Mouse (Mus musculus): ENCODE results near the gene Zswim3. TPM values are rescaled to one million over a fixed set of nuclear protein-coding genes. Genes with fewer than 3 reads are reported as not detected.

Zswim3 gene
- polyA plus RNA-seq, 1 experiment from 2014 or later: 11.3 TPM

DNA sequence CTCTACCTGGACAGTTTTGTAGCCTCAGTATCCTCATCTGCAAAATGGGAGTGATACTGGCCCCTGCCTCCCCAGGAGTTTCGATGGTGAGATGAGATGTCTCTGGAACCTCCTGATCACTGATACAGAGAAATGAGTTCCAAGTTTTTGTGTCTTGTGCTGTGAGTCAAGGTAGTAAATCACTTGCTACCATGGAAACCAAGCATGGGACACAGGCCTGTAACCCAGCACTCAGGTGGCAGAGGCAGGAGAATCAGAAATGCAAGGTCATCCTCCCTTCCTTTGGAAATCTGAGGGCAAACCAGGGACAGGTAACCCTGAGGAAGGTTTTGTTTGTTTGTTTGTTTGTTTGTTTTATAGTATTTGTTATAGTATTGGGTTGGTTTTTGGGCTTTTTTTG lies 24.2 kb downstream of the Zswim3 start:
- H3K4me2 ChIP-seq (ENCODE audit: low read depth, low read length): no peak overlapping the region
- no peak overlapping the region for H3K9ac ChIP-seq (replicated peaks; ENCODE audit: low read length)
- no peak overlapping the region for H3K27ac ChIP-seq (replicated peaks; ENCODE audit: low read depth, low read length)
- no peaks in the 10 kb centered on the region for H3K4me1 ChIP-seq (ENCODE audit: control insufficient read depth, insufficient read depth, low read length)
- no peaks in the 10 kb centered on the region; the same call in none of the 2 replicates for H3K36me3 ChIP-seq (replicated peaks; ENCODE audit: control insufficient read depth, insufficient read depth, low read depth, low read length)
- no peak for DNase-seq (ENCODE audit: low spot score)
- no peak for ATAC-seq (replicated peaks; ENCODE audit: insufficient number of reproducible peaks, low FRiP score, low TSS enrichment, low read depth)
- H3K9me3 ChIP-seq (replicated peaks; ENCODE audit: control insufficient read depth, low read length): no peaks in the 10 kb centered on the region
- H3K4me3 ChIP-seq (ENCODE audit: low read depth, low read length): no peak overlapping the region
- no peaks in the 10 kb centered on the region for H3K27me3 ChIP-seq (ENCODE audit: control insufficient read depth, insufficient read depth, low read length)
- WGBS: 93% methylated on average over 1 of the region's 1 CpGs

DNA sequence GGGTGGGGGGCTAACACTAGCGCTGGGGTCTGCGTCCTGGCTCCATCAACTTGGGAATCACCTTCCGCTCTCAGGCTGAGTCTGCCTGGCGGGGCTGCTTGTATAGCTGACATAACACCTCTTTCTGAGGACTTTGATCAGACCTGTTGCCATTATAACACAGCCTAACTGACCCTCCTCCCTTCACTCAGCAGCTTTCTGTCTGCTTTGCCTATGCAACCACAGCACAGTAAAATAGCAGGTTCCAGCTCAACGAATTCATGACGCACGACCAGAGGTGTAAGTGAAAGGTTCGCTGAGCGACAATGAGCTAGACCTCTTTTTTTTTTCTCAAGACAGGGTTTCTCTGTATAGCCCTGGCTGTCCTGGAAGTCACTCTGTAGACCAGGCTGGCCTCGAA lies 26.1 kb downstream of the Zswim3 start:
- DNase-seq (ENCODE audit: low spot score) (no peak), ATAC-seq (replicated peaks; ENCODE audit: insufficient number of reproducible peaks, low FRiP score, low TSS enrichment, low read depth) (no peak)
- H3K36me3 ChIP-seq (replicated peaks; ENCODE audit: control insufficient read depth, insufficient read depth, low read depth, low read length): no peaks in the 10 kb centered on the region; the same call in none of the 2 replicates
- WGBS: 86% methylated on average over 10 of the region's 10 CpGs
- no peaks in the 10 kb centered on the region for H3K27me3 ChIP-seq (ENCODE audit: control insufficient read depth, insufficient read depth, low read length)
- H3K4me1 ChIP-seq (ENCODE audit: control insufficient read depth, insufficient read depth, low read length): peaks cover 7% of the 10 kb centered on the region; the same call in 1 of the 2 replicates
- no peak overlapping the region for H3K4me3 ChIP-seq (ENCODE audit: low read depth, low read length)
- H3K9me3 ChIP-seq (replicated peaks; ENCODE audit: control insufficient read depth, low read length): no peaks in the 10 kb centered on the region
- H3K4me2 ChIP-seq (ENCODE audit: low read depth, low read length): no peak overlapping the region
- H3K27ac ChIP-seq (replicated peaks; ENCODE audit: low read depth, low read length): no peak overlapping the region
- H3K9ac ChIP-seq (replicated peaks; ENCODE audit: low read length): no peak overlapping the region

DNA sequence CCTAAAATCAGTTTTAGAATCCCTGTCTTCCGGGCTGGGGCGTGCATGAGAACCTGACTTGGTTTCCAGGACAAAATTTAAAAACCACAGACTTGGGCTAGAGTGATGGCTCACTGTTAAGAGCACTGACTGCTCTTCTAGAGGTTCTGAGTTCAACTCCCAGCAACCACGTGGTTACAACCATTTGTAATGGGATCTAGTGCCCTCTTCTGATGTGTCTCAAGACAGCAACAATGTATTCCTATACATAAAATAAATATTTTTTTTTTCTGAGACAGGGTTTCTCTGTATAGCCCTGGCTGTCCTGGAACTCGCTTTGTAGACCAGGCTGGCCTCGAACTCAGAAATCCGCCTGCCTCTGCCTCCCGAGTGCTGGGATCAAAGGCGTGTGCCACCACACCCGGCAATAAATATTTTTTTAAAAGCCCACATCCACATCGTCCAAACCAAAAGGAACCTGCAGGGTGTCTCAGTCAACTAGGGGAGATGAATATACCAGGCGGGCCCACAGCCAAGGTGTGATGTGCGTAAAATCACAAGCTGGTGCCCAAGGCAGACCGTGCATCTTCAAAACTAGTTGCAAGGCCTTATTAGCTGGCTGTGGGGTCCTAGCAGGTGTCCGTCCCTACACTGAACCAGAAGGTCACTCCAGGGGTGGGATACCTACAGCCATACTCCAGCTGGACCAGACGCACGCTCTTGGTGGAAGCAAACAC lies 27.3 kb downstream of the Zswim3 start:
- Histone ChIP-seq H3K4me3 (ENCODE audit: low read depth, low read length) (peak overlapping the region; percentile 75), H3K27ac (replicated peaks; ENCODE audit: low read depth, low read length) (no peak overlapping the region), H3K9ac (replicated peaks; ENCODE audit: low read length) (peak overlapping the region; percentile 83), H3K27me3 (ENCODE audit: control insufficient read depth, insufficient read depth, low read length) (no peaks in the 10 kb centered on the region), H3K4me1 (ENCODE audit: control insufficient read depth, insufficient read depth, low read length) (peaks cover 7% of the 10 kb centered on the region; the same call in 1 of the 2 replicates), H3K4me2 (ENCODE audit: low read depth, low read length) (peak overlapping the region; percentile 99), H3K9me3 (replicated peaks; ENCODE audit: control insufficient read depth, low read length) (no peaks in the 10 kb centered on the region), H3K36me3 (replicated peaks; ENCODE audit: control insufficient read depth, insufficient read depth, low read depth, low read length) (no peaks in the 10 kb centered on the region; the same call in none of the 2 replicates)
- WGBS: 65% methylated on average over 16 of the region's 16 CpGs
- ATAC-seq (replicated peaks; ENCODE audit: insufficient number of reproducible peaks, low FRiP score, low TSS enrichment, low read depth) (no peak), DNase-seq (ENCODE audit: low spot score) (no peak)

DNA sequence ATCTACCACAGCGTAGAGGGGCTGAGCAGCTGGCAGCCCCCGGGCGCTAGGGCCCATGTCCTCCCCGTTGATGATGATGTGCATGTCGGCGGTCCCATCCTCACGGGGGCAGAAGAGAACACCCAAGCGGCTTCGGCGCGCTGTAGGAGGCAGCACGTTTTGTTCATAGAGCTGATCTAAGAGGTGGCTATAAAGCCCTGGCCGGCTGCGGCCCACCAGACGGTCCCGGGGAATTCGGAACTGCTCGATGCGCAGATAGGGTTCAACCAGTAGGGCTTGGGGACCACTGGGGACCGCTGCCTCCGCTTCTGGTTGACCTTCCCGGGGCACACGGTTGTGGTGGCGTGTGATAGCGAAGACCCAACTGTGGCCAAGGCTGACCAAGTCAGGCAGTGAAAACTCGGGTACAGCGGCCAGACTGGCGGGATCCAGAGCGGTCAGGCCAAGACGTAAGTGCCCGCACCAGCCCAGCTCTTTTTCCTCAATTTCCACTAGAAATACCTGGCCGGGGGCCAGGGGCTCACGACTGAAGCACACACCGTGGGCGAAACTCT lies 27.9 kb downstream of the Zswim3 start, which contains the start of gene Ctsa:
Gene Ctsa, plus strand, starts transcription at position 126 of the 554 bp plus-strand sequence.
- peak within 1 kb of the TSS; percentile 83 for H3K9ac ChIP-seq (replicated peaks; ENCODE audit: low read length)
- peak; percentile 64 for ATAC-seq (replicated peaks; ENCODE audit: insufficient number of reproducible peaks, low FRiP score, low TSS enrichment, low read depth)
- H3K4me1 ChIP-seq (ENCODE audit: control insufficient read depth, insufficient read depth, low read length): peaks cover 7% of the 10 kb centered on the region; the same call in 1 of the 2 replicates
- H3K9me3 ChIP-seq (replicated peaks; ENCODE audit: control insufficient read depth, low read length): no peaks in the 10 kb centered on the region
- 2% methylated on average over 35 of the region's 35 CpGs for WGBS
- H3K36me3 ChIP-seq (replicated peaks; ENCODE audit: control insufficient read depth, insufficient read depth, low read depth, low read length): no peaks in the 10 kb centered on the region; the same call in 1 of the 2 replicates
- peak within 1 kb of the TSS; percentile 99 for H3K4me2 ChIP-seq (ENCODE audit: low read depth, low read length)
- DNase-seq (ENCODE audit: low spot score): peak; percentile 78
- peak within 1 kb of the TSS; percentile 75 for H3K4me3 ChIP-seq (ENCODE audit: low read depth, low read length)
- H3K27ac ChIP-seq (replicated peaks; ENCODE audit: low read depth, low read length): peak within 1 kb of the TSS; percentile 59
- no peaks in the 10 kb centered on the region for H3K27me3 ChIP-seq (ENCODE audit: control insufficient read depth, insufficient read depth, low read length)

DNA sequence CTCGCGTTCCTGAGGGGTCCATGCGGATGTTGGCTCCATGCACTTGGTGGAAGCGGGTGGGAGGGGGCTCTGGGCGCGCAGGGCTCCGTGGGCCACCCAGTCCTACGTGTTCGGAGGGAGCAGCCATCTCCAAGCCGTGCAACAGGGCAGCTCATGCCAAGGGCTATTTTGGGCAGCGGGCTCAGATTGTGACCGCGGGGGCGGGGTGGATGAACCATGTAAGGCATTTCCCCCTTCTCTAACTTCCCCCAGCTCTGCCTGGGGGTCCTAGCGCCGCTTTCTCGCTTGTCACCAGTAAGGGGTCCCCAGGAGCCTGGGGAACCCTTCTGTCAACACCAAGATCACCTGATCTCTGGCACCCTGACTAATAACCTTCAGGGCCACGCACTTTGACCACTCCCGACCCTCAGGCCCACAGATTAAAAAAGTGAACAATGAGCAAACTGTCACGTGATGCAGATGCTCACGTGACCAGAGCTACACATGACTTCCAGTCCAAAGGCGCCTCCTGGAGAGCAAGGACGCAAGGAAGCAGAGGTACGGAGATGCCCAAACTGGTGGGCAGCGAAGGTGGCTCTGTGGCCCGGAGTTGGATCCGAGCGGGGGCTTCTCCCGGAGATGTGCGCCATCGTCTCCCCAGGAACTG lies 28.5 kb downstream of the Zswim3 start, which contains the start of gene Neurl2:
Gene Neurl2, minus strand, starts transcription at position 143 of the 646 bp plus-strand sequence.
- peak within 1 kb of the TSS; percentile 83 for H3K9ac ChIP-seq (replicated peaks; ENCODE audit: low read length)
- DNase-seq (ENCODE audit: low spot score) (peak; percentile 97), ATAC-seq (replicated peaks; ENCODE audit: insufficient number of reproducible peaks, low FRiP score, low TSS enrichment, low read depth) (peak; percentile 60)
- peak within 1 kb of the TSS; percentile 75 for H3K4me3 ChIP-seq (ENCODE audit: low read depth, low read length)
- peaks cover 7% of the 10 kb centered on the region; the same call in 1 of the 2 replicates for H3K4me1 ChIP-seq (ENCODE audit: control insufficient read depth, insufficient read depth, low read length)
- H3K27ac ChIP-seq (replicated peaks; ENCODE audit: low read depth, low read length): peak within 1 kb of the TSS; percentile 59
- no peaks in the 10 kb centered on the region for H3K27me3 ChIP-seq (ENCODE audit: control insufficient read depth, insufficient read depth, low read length)
- H3K36me3 ChIP-seq (replicated peaks; ENCODE audit: control insufficient read depth, insufficient read depth, low read depth, low read length): no peaks in the 10 kb centered on the region; the same call in 1 of the 2 replicates
- peak within 1 kb of the TSS; percentile 99 for H3K4me2 ChIP-seq (ENCODE audit: low read depth, low read length)
- no peaks in the 10 kb centered on the region for H3K9me3 ChIP-seq (replicated peaks; ENCODE audit: control insufficient read depth, low read length)
- WGBS: under 1% methylated on average over 31 of the region's 31 CpGs

DNA sequence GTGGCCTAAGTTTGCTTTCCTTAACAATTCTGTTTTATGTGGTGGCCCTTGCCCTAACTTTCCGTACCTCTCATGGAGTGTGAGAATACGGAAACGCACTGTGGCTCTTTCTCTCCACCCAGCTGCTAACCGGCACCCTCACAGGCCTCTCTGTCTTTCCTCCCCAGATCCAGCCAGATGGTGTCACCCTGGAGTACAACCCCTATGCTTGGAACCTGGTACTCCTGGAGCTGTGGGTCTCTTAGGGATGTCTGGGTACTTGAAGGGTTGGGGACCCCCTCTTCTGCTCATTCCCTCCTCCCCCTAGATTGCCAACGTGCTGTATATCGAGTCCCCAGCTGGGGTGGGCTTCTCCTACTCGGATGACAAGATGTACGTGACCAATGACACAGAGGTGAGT lies 29.6 kb downstream of the Zswim3 start:
- 44% methylated on average over 8 of the region's 8 CpGs for WGBS
- no peak for DNase-seq (ENCODE audit: low spot score)
- ATAC-seq (replicated peaks; ENCODE audit: insufficient number of reproducible peaks, low FRiP score, low TSS enrichment, low read depth): no peak
- Histone ChIP-seq H3K4me3 (ENCODE audit: low read depth, low read length) (peak overlapping the region; percentile 75), H3K4me2 (ENCODE audit: low read depth, low read length) (peak overlapping the region; percentile 99), H3K27ac (replicated peaks; ENCODE audit: low read depth, low read length) (no peak overlapping the region), H3K27me3 (ENCODE audit: control insufficient read depth, insufficient read depth, low read length) (no peaks in the 10 kb centered on the region), H3K9ac (replicated peaks; ENCODE audit: low read length) (peak overlapping the region; percentile 83), H3K36me3 (replicated peaks; ENCODE audit: control insufficient read depth, insufficient read depth, low read depth, low read length) (no peaks in the 10 kb centered on the region; the same call in 1 of the 2 replicates), H3K4me1 (ENCODE audit: control insufficient read depth, insufficient read depth, low read length) (peaks cover 7% of the 10 kb centered on the region; the same call in 1 of the 2 replicates), H3K9me3 (replicated peaks; ENCODE audit: control insufficient read depth, low read length) (no peaks in the 10 kb centered on the region)

DNA sequence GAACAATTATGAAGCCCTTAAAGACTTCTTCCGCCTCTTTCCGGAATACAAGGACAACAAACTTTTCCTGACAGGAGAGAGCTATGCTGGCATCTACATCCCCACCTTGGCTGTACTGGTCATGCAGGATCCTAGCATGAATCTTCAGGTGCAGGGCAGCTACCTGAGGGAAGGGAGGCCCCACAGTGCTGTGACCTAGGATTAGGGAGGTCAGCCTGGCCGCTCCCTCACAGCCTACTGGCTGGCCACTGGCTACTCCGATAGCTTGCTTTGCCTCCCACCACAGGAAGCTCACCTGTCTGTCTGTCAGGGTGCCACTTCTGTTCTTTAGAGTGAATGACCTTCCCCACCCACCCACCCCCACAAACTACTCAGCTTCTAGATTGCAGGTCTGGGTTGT lies 30.3 kb downstream of the Zswim3 start:
- Histone ChIP-seq H3K9ac (replicated peaks; ENCODE audit: low read length) (no peak overlapping the region), H3K4me1 (ENCODE audit: control insufficient read depth, insufficient read depth, low read length) (peaks cover 7% of the 10 kb centered on the region; the same call in 1 of the 2 replicates), H3K4me3 (ENCODE audit: low read depth, low read length) (no peak overlapping the region), H3K27ac (replicated peaks; ENCODE audit: low read depth, low read length) (no peak overlapping the region), H3K36me3 (replicated peaks; ENCODE audit: control insufficient read depth, insufficient read depth, low read depth, low read length) (no peaks in the 10 kb centered on the region; the same call in 1 of the 2 replicates), H3K9me3 (replicated peaks; ENCODE audit: control insufficient read depth, low read length) (no peaks in the 10 kb centered on the region), H3K4me2 (ENCODE audit: low read depth, low read length) (no peak overlapping the region), H3K27me3 (ENCODE audit: control insufficient read depth, insufficient read depth, low read length) (no peaks in the 10 kb centered on the region)
- 97% methylated on average over 4 of the region's 4 CpGs for WGBS
- no peak for ATAC-seq (replicated peaks; ENCODE audit: insufficient number of reproducible peaks, low FRiP score, low TSS enrichment, low read depth)
- DNase-seq (ENCODE audit: low spot score): no peak

Data from embryonic facial prominence, embryonic 11.5 days (tissue).